Mouse (Mus musculus) CD4-positive, CD25-positive, alpha-beta regulatory T cell (primary cell): ENCODE data around the gene Scgb2a2. TPM values are rescaled to one million over a fixed set of nuclear protein-coding genes. Genes with fewer than 3 reads are reported as not detected.

Experiments used
- polyA plus RNA-seq: library from polyadenylated mRNA; unstranded; fragments of 100-300 nt; shearing (Covaris generic); gene quantifications from one replicate; pipeline ENCODE4 v1.2.1, GENCODE M21; 2017

Scgb2a2 gene
- not detected for polyA plus RNA-seq

DNA sequence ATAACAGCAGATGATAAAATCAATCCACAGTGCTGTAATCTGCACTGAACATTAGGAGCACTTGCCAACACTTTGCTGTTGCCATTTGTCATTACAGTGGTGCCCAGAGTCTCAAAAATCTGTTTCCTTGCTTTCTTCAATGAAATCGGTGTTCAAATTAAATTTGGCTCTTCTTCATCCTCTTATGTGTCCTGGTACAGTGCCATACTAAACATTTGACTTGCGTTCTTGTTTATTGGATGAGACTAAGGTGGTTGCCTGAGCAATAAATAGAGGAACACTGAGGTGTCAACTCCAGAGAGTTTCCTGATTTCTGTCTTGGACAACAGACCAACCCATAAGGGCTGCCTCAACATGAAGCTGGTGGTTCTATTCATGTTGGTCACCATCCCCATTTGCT lies at the start of gene Scgb2a2:
Gene Scgb2a2 (plus strand): TSS at position 301 of the 400 bp plus-strand sequence.

DNA sequence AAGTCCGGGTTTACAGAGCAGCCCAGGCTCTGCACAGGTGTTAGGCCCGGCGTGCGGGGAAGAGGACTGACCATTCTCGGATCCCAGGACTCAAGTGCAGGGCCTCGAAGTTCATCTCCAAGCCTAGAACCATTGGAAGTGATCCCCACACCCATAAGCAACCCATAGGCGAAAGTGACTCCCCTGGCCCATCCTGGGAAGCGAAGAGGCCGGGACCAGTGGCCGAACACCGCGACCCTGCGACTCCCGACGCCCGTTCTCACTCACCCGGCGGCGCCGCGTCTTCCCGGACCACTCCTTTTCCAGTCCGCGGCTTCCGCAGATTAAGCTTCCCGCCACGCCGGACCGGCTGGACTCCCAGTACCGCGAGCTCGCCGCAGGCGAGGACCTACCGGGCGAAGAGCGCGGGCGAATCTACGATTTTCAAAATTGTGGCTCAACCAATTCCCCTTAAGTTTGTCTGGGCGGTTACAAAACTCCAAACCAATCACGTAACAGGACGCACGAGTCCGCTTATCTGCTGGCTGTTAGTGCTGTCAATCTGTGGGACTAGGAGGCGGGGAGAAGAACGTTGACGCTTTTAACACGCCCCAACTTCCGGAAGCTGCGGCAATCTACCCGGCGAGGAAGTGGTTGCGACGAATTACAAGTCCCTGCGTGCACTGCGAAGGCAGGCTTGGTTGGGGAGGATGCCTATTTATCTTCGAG lies 51.9 kb downstream of the Scgb2a2 start, which contains the start of gene Incenp:
Gene Incenp (minus strand): TSS at position 480 of the 708 bp plus-strand sequence.

Other genes with a start within 250 kb of the Scgb2a2 start
- 38.5 TPM for gene Incenp, start 52.0 kb downstream of the Scgb2a2 start, polyA plus RNA-seq
- 1,866 TPM for gene Fth1, start 133.0 kb downstream of the Scgb2a2 start, polyA plus RNA-seq
- gene Best1, start 154.1 kb downstream of the Scgb2a2 start, polyA plus RNA-seq, result 0.14 TPM
- gene Rab3il1, start 154.1 kb downstream of the Scgb2a2 start, polyA plus RNA-seq, result 0.59 TPM
- gene Fads3, start 194.0 kb downstream of the Scgb2a2 start, polyA plus RNA-seq, result not detected